Mouse (Mus musculus): ENCODE results near the gene Akr1d1.

Akr1d1 gene

DNA sequence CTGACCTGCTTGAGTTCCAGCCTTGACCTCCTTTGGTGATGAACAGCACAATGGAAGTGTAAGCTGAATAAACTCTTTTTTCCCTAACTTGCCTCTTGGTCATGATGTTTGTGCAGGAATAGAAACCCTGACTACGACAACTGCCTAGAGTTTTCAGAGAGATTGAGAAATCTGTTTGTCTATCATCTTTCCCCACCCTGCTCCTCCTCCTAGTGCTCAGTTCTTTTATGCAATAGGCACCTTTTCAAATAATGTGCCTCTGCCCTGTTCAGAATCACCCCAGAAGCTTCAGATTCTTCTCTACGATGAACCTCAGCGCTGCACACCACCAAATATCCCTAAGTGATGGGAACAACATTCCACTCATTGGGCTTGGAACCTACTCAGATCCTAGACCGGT, at the start of gene Akr1d1:
Gene Akr1d1 (plus strand): TSS at position 234 of the 400 bp plus-strand sequence.
- no peak for DNase-seq (ENCODE audit: low spot score)

DNA sequence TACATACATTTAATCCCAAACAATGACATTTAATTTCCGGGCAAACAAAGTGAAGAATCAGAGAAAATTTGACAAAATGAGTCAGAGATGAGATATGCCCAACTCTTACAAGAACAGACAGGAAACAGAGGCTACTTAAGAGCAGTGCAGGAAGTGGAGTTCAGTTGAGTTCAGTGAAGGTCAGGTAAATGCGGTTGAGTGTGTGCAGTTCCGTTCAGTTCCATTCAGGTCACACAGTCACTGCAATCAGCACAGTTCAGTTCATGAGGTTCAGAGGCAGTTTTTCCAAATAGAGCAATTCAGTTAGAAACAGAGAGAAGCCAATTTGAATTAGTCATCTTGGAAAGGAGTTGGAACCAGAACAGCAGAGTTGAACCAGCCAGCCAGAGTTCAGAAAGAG, 48.8 kb upstream of the Akr1d1 start:
- no peak for DNase-seq (ENCODE audit: low spot score)

DNA sequence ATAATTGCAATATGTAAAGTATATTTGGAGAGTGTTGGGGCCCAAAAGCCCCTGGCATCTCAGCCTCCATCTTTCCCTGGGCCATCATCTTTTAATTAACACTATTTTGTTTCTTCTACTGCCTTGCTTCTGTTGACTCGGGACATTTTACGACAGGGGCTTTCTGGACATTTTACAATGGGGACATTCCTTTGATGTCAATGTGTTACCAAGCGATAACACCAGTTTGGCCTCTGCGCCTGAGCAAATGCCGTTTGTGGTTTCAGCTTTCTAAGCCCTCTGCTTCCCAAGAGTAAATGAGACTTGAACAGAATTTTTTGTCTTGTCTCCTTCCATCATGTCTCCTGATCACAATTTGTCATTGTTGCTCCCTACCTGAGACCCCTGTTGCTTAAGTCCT, 46.7 kb upstream of the Akr1d1 start:
- peak; percentile 24 for DNase-seq (ENCODE audit: low spot score)

DNA sequence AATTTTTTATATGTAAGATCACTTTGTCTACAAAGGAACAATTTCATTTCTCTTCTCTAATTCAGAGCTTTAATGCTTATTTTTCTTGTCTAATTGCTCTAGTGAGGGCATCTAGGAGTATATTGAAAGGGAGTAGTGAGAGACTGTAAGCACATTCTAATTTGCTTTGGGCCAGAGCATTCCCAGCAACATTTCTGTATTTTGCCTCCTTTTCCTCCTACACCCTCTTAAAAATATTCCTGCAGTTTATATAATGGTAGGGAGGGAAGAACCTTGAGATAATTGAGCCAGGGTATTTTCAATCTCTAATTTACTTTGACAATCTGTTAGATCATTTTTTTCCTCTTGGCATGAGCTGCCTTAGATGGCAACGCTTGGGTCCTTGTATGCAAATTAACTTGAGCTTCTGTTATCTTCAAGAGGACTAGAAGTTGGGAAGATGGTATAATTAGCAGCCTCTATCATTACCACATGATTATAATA, 45.3 kb upstream of the Akr1d1 start:
- no peak for DNase-seq (ENCODE audit: low spot score)

DNA sequence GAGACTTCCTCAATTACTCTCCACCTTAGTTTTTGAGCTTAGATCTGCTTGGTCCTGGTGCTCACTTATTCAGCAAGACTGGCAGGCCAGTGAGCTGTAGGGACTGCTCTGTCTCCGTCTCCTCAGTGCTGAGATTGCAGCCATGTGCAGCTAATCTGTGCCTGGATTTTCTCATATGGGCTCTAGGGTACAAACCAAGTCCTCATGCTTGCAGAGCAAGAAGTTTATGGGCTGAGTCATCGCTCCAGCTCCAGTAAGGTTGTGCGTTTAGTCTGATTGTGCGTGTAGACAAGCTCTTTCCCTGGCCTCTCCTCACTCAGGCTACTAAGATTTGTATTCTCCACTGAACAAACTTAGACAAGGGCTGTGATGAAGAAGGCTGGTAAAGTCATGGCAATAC, 43.5 kb upstream of the Akr1d1 start:
- DNase-seq (ENCODE audit: low spot score) = no peak

DNA sequence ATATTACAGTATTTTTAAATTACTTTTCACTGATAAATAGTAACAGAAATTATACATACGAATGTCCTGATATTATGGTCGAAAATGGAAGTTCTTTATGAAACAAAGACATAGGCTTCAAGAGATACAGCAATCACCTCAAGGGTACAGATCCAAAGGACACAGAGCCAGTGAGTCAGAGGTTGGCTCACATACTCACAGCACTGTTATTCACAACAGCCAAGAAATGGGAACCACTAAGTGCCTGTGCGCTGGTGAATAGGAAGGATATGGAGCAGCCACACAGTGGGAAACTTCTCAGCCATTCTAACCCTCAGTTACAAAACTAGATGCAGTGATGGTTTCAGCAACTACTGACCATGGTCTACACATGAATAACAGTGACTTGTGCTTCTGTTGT, 37.7 kb upstream of the Akr1d1 start:
- DNase-seq (ENCODE audit: low spot score) = no peak

DNA sequence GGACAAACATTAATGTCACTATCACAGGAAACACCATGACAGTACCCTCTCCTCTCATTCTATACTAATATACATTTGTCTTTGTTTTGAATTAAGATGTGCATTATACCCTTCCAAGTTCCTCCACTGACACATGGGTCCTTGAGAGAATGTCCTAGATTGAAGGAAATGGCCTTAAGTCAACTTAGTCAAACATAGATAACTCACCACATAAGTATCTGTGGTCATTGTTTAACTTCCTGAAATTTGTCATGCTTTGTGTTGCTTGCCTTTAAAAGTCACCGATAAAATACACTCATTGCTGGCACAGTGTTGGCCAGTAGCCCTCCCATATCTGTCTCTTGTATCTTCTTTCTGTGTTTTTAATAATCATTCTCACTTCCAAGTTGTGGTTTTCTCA, 35.0 kb upstream of the Akr1d1 start:
- no peak for DNase-seq (ENCODE audit: low spot score)

DNA sequence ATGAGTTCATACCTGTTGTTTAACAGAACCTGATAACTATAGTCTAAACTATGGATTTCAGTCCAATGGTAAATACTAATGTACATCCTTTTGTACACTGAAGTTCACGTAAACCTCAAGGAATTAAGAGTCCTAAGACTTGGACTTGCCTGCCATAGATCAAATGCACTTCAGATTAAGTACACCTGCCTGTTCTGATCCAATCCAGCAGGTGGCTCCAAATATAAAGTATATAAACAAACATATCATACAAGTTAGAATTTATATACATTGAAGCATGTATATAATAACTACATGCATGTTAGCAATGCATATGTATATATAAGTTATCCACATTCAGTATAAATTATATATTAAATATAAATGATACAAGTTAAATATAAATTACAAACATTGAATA, 33.1 kb upstream of the Akr1d1 start:
- no peak for DNase-seq (ENCODE audit: low spot score)

DNA sequence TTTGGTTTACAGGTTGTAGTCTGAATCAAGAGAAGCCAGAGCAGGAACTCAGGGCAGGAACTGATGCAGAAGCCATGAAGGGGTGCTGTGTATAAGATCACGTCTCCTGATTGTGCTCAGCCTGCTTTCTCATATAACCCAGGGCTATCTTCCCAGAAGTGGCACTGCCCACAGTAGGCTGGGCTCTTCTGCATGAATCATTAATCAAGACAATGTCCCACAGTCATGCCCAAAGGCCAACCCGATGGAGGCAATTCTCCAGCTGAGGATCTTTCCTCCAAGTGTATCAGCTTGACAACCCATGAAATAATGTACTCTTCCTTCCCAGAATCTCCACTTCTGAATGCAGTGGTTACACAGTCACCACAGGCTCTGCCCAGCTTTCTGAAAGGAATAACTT, 24.4 kb upstream of the Akr1d1 start:
- DNase-seq (ENCODE audit: low spot score) = no peak

DNA sequence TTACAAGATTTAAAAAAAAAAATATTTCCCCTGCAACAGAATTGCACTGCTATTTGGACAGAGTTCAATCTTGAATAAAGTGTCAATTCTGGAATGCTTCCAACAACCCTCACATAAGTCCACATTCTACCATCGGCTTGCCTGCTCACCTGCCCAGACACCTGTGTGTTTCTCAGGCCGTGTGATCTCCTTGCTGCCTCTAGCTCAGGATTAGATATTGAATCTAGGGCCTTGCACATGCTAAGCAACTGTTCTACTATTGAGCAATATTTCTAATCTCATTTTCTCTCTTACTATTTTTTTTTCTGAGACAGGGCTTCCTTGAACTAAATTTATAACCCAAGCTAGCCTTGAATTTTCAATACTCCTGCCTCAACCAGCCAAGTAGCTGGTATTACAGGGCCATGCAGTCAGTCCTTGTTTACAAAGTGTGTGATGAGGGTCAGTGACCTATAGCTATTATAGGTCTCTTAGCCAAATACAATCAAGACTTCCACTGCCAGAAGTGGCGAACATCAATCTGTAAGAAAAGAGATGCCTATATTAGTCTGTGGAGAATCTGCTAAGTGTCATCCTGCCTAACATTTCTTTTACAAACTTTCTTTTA, 23.0 kb upstream of the Akr1d1 start:
- no peak for DNase-seq (ENCODE audit: low spot score)

DNA sequence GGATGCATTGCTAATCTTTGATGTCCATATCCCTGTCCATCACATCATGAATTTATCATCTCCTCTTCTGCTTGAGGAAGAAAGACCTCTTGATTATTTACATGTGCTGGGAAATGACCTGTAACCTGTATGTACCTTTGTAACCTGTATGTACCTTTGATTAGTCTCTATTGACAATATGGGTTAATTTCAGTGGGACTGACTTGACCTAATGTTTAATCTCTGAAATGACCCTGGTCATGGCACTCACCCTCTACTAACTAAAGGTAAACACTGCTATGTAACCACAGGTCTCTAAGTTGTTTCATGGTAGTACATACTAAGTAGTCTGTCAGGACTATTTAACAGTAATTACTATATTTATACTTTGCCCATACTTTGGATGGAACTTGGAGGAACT, 19.2 kb upstream of the Akr1d1 start:
- DNase-seq (ENCODE audit: low spot score) = no peak

DNA sequence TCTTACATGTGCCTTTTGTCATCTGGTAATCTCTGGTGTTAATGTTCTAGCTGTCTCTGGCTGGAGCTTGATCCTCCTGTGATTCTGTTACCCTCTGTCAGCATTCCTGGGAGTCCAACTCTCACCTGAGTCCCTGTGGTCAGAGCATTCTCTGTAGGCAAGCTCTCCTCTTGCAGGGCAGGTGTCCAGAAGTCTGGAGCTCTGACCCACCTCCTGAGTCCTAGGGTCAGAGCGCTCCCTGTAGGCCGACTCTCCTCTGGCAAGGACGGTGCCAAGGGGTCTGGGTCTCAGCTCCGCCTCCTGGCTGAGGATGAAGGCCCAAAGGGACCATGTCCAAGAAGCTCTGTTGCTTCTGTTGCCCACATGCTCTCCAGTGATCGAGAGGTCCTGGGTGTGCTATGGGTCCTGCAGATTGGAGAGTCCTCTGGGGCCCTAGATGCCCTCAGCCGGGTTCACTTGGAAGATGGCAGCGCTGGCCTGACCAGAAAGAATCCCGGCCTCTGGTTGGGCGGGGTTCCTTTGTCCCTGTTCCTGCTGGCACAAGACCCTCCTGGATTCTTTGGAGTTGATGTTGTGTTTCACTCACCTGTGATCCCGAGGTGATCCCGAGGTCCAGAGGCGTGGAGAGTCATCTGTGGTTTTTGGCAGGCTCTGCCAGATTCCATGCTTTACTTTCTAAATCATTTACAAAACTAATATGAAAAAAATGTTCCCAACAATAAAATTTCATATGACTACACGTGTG, 9.2 kb upstream of the Akr1d1 start:
- DNase-seq (ENCODE audit: low spot score) = no peak

DNA sequence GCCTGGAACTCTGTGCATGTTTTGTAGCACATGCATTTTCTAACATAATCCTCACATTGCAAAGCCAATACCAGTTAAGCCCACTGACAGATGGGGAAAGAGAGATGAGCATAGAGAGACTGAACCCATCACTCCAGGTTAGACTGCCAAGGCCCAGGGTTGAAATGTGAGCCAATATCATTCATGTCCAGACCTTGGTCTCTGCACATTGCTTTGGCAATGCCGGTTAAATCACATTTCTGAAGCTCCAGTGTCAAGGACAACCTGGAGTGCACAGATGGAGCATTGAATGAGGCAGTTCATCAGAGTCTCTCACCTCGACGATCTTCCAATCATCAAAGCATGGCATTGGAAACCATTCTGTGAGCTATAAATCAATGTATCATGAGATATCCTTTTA, 2.1 kb downstream of the Akr1d1 start:
- no peak for DNase-seq (ENCODE audit: low spot score)

DNA sequence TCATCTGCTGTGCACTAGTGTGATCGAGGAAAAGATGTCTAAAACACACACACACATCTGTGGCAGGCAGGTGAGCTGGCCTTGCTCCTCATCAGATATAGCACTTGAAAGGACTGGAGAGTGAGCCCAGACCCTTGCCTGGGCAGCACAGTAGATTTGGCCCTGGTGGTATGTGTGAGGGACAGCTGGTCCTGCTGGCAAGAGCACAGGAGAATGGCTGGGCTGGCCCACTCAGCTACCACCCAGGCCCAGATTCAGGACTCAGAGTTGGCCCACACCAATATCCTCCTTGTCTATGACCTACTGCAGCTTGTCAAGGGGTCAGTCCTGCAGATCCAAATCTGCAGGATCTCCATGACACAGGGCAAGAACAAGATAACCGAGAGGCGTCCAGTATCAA, 6.9 kb downstream of the Akr1d1 start:
- no peak for DNase-seq (ENCODE audit: low spot score)

DNA sequence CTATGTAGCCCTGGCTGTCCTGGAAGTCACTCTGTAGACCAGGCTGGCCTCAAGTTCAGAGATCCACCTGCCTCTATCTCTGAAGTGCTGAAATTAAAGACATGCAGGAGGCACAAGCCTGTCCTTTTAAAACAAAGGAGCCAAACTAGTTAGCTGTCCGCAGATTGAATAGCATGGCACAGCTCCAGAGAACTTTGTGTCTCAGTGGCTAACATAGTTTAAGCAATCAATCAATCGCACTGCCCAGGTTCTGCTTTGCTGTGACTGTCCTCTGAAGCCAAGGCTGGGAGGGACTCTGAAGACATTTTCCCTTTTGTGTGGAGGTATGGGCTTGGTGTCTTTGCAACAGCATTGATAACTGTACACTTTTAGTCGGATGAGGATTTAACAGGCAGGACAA, 7.8 kb downstream of the Akr1d1 start:
- DNase-seq (ENCODE audit: low spot score) = no peak

DNA sequence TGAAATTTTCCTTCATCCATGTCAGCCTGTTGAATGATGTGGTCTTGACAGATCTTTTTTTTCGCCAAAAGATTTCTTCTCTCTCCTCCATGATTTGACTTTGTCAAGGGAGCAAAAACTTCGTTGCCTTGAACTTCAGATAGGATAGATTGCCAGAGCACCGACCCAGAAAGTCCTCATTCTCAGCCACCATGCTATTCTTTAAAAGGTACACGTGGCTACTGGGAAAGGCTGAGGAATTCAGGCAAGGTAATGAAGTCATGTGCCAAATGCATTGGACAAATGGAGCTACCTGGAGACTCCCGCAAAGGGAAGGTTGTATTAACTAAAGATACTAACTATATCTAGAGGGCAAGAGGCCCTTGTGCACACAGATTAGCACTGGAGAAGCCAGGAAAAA, 8.8 kb downstream of the Akr1d1 start:
- DNase-seq (ENCODE audit: low spot score) = no peak

DNA sequence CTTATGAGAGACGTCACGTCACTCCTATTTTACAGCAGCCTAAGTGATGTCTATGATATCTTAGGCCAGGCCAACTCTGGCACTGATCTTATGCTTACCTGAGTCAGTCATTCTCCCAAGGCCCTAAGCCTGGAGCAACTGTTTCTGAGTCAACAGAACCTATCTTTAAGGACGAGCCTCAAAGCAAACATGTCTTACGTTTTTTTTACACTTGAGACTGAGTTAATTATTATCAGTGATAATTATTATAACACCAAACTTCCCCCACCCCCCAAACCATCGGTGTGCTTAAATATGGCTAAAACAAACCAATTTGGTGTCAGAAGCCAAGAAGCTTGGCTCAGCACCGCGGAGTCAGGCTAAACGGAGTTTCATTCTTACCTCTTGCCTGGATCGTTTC, 9.4 kb downstream of the Akr1d1 start:
- DNase-seq (ENCODE audit: low spot score) = no peak

DNA sequence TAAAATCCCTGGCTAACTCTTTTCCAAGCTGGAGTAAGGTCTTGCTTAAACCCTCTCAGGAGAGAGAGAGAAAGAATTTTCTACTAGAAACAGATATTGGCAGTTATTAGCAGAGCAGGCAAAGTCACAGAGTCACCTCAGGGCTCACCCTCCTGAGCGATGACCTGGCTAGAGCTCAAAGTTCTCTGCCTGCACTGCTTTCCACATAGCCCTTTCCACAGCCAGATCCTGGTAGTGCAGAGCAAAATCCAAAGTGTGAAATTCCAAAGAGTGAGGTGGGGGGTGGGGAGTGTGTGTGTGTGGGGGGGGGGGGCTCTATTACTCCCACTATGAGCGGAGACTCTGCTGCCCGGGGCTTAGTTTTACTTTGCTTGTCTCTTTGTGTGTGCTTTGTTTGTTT, 10.1 kb downstream of the Akr1d1 start:
- no peak for DNase-seq (ENCODE audit: low spot score)

DNA sequence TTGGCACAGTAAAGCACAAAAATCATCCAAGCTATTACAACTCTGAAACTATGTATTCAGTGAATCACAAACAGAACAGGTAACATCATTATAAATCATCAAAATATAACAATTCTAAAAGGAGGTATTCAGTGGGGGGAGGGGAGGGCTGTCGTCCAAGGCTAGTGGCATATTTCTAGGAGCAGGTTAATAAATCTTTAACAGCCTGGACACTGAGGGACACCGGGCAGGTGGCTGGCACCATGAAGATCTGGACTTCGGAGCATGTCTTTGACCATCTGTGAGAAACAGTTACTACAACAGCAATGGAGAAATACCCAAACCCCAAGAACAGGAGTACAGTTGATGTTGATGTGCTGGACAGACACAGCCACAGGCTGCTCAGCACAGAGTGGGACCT, 11.2 kb downstream of the Akr1d1 start:
- no peak for DNase-seq (ENCODE audit: low spot score)

DNA sequence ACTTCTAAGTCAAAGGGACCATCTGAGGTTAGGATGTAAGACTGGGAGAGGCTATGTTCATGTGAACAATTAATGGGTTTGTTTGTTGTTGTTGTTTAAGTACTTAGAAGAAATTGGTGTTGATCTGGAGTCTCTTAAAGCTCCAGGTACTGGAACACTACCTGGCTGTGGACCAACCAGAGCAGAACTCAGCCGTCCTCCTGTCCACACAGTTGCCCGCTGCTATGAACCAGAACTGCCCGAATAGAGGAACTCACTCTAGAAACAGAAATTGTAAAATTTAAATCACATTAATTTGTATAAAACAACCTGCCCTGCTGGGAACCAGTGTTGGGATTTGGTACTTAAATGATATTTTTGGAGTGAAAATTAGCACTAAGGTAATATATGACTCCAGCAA, 12.2 kb downstream of the Akr1d1 start:
- DNase-seq (ENCODE audit: low spot score) = no peak

DNA sequence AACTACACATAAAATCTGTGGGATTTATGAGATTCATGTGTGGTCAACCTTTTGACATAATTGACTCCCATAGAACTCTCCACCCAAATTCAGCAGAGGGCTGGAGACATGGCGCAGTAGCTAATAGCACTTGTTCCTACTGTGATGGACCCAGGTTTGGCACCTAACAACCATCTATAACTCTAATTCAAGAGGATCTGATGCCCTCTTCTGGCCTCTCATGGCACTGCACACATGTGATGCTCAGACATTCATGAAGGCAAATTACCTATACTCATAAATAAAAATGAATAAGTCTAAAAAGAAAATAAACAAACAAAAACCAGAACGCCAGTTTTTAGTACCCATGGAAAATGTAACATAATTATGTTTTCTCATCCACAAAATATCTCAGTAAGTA, 22.8 kb downstream of the Akr1d1 start:
- DNase-seq (ENCODE audit: low spot score) = peak; percentile 64

DNA sequence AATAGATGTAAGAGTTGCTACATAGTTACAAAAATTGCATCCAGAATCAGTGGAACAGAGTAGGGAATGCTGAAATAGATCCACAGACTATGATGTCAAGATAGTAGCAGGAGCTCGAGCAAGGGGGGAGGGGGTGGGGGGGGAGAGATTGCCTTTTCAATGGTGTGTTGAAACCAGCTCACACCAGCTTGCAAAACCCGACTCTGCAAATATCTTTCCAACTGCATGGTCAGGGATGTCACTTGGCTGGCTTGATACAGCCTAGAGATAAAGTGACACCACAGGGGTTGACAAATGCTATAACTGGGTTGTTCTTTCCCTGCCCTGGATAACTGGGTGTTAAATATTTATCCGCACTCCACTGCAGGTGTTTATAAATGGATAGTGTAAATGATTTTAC, 24.0 kb downstream of the Akr1d1 start:
- DNase-seq (ENCODE audit: low spot score) = no peak

DNA sequence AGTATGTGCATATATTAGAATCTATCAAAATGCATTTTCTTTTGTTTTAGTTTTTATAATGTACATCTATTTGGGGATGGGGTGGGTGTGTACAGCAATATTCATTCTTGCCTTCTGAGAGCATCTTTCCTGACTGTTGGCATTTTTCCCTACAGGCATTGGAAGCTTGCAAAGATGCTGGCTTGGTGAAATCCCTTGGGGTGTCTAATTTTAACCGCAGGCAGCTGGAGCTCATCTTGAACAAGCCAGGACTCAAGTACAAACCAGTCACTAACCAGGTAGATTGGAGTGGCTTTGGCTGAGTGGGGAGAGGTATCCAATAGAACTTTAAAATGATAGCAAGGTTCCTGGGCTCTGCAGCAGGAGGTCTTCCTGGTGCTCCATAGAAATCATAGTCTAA, 24.4 kb downstream of the Akr1d1 start:
- DNase-seq (ENCODE audit: low spot score) = no peak

DNA sequence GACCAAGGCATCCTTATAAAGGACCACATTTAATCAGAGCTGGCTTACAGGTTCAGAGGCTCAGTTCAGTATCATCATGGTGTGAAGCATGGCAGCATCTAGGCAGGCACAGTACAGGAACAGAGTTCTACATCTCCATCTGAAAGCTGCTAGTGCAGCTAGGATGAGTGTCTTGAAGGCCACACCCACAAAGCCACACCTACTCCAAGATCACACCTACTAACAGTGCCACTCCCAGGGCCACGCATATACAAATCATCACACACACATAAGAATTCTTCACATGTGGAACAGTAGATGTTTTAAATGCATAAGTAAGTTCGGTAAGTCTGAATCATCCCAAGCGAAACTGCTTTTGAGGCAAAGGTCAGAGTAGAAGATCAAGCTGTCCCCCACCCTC, 33.9 kb downstream of the Akr1d1 start:
- DNase-seq (ENCODE audit: low spot score) = no peak

All from embryo, embryonic 10 days (tissue).